Mouse (Mus musculus) intestine, postnatal 0 days (tissue): ENCODE data around the gene Dusp16. TPM values are rescaled to one million over a fixed set of nuclear protein-coding genes. Genes with fewer than 3 reads are reported as not detected.
"Not testable (repeated sequence)": the region's sequence is repeated elsewhere in the genome, so short reads cannot be mapped to it uniquely, and the experiment has no call there.

Experiments used
- ATAC-seq: fragments of 200-750 bp; cut with Nextera tagmentation; 2 replicates; pipeline ENCODE4 v1.8.0; 2017; ENCODE audit warnings: mild to moderate bottlenecking, moderate TSS enrichment, moderate library complexity
- H3K27ac ChIP-seq: fragments of 300-500 bp; sonication (generic); 2 replicates; pipeline ENCODE4 v1.5.1; 2014; ENCODE audit warnings: mild to moderate bottlenecking, low read depth, low read length, moderate library complexity
- H3K27me3 ChIP-seq: fragments of 300-500 bp; sonication (generic); replicated peaks from 2 replicates; pipeline ENCODE4 v1.6.1; 2014; ENCODE audit warnings: low read length, mixed read lengths; ENCODE audit not compliant: control insufficient read depth, insufficient read depth
- H3K36me3 ChIP-seq: fragments of 300-500 bp; sonication (generic); 2 replicates; pipeline ENCODE4 v1.6.1; 2014; ENCODE audit warnings: mild to moderate bottlenecking, moderate library complexity; ENCODE audit not compliant: control insufficient read depth, insufficient read depth
- H3K4me1 ChIP-seq: fragments of 300-500 bp; sonication (generic); replicated peaks from 2 replicates; pipeline ENCODE4 v1.6.1; 2014; ENCODE audit warnings: antibody characterized with exemption, low read length, mixed read lengths; ENCODE audit not compliant: control insufficient read depth, insufficient read depth
- H3K4me2 ChIP-seq: fragments of 300-500 bp; sonication (generic); replicated peaks from 2 replicates; pipeline ENCODE4 v1.6.1; 2014; ENCODE audit warnings: low read depth, mild to moderate bottlenecking, moderate library complexity
- H3K4me3 ChIP-seq: fragments of 300-500 bp; sonication (generic); 2 replicates; pipeline ENCODE4 v1.5.1; 2014; ENCODE audit warnings: low read depth, low read length
- H3K9ac ChIP-seq: fragments of 300-500 bp; sonication (generic); 2 replicates; pipeline ENCODE4 v1.6.1; 2014; ENCODE audit warnings: mild to moderate bottlenecking, low read depth, low read length
- H3K9me3 ChIP-seq: fragments of 300-500 bp; sonication (generic); 2 replicates; pipeline ENCODE4 v1.6.1; 2016; ENCODE audit warnings: mixed run types; ENCODE audit not compliant: control insufficient read depth
- CTCF ChIP-seq: sonication (generic); IDR thresholded peaks from 2 replicates; pipeline ENCODE4 v1.5.1; 2016; ENCODE audit warnings: low read depth, mild to moderate bottlenecking, control low read depth, antibody characterized with exemption, moderate library complexity
- WGBS: fragments of 180-500 bp; shearing (Covaris S2); extraction: QIAGEN DNeasy Blood & Tissue Kit; methylation state at CpG from one replicate; pipeline ENCODE4 v1.1.7; 2014; 5-methylcytosine and 5-hydroxymethylcytosine counted together
- polyA plus RNA-seq: library from polyadenylated mRNA; unstranded; fragments of >200 nt; fragmentation: Nextera tagmentation; extraction: Ambion mirVana; gene quantifications from 2 replicates; pipeline ENCODE4 v1.2.1, GENCODE M21; 2015

The Dusp16 gene
- polyA plus RNA-seq, 1 experiment from 2014 or later: 6.7 TPM

DNA sequence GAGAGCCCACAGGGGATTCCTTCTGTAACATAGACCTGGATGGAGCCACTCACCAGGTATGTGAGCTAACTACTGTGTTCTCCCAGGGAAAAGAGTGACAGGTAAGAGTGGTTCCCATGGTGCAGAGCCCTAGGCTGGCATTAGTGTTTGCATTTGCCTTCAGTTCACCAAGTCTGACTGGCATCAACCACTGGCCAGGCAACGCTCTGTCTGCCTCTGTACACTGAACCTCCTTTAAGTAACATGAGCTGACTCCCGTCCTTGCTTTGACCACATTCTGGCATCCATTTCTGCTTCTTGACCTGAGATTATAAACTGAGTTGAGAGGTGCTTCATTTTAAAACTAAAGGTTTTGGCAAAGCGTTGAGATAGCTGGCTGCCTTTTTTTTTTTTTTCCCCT is 96.8 kb downstream of the Dusp16 start:
- H3K4me3 ChIP-seq: no peak overlapping the region
- 74% methylated on average over 3 of the region's 3 CpGs for WGBS
- no peaks in the 10 kb centered on the region for H3K36me3 ChIP-seq
- no peak overlapping the region for H3K4me2 ChIP-seq
- H3K27me3 ChIP-seq: no peaks in the 10 kb centered on the region
- no peak overlapping the region for H3K27ac ChIP-seq
- H3K9ac ChIP-seq: no peak overlapping the region
- no peak for ATAC-seq
- H3K9me3 ChIP-seq: no peaks in the 10 kb centered on the region
- H3K4me1 ChIP-seq: peaks cover 9% of the 10 kb centered on the region; the same call in 1 of the 2 replicates
- TF ChIP-seq CTCF: no peak

DNA sequence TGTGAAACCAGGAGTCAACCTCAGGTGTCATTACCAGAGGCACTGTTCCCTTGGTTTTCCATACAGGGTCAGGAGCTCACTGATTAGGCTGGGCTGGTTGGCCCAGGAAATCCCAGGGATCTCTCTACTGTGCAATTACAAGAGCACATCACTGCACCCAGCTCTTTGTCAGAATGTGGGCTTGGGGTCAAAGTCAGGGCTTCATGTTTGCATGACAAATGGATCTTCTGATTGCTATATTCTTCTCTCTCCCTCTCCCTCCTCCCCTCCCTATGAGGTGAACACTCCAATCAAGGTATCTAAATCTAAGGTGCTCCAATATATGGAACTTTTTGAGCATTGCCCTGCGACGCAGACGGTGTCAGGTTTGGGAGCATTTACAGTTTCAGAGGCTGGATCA is 97.4 kb downstream of the Dusp16 start:
- 98% methylated on average over 3 of the region's 3 CpGs for WGBS
- TF ChIP-seq CTCF: no peak
- H3K9ac ChIP-seq: no peak overlapping the region
- peaks cover 9% of the 10 kb centered on the region; the same call in 1 of the 2 replicates for H3K4me1 ChIP-seq
- H3K9me3 ChIP-seq: no peaks in the 10 kb centered on the region
- no peak overlapping the region for H3K27ac ChIP-seq
- no peaks in the 10 kb centered on the region for H3K36me3 ChIP-seq
- ATAC-seq: peak; percentile 49; the same call in 1 of the 2 replicates
- H3K4me3 ChIP-seq: no peak overlapping the region
- no peak overlapping the region for H3K4me2 ChIP-seq
- H3K27me3 ChIP-seq: no peaks in the 10 kb centered on the region

DNA sequence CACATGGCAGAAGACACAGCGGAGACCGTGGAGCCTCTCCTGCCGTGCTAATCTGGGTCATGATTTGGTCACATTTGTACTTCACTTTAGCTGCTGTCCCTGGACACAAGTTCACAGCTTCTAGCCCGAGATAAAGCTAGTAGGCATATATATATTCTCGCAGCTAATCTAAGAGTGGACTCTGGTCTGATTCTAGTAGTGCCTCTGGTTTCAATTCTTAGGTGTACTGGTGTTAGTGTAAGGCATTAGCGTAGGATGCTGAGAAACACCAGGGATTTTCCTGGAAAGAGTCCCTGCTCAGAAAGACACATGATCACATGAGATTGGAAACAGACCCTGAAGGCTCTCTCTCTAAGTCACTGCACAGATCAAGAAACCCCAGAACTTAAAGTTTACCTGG is 97.9 kb downstream of the Dusp16 start:
- Histone ChIP-seq H3K36me3 (no peaks in the 10 kb centered on the region), H3K4me3 (no peak overlapping the region), H3K4me1 (peaks cover 9% of the 10 kb centered on the region; the same call in 1 of the 2 replicates), H3K4me2 (no peak overlapping the region), H3K9ac (no peak overlapping the region), H3K9me3 (no peaks in the 10 kb centered on the region), H3K27me3 (no peaks in the 10 kb centered on the region), H3K27ac (no peak overlapping the region)
- peak; percentile 75 for ATAC-seq
- WGBS: 60% methylated on average over 6 of the region's 6 CpGs
- no peak for TF ChIP-seq CTCF

DNA sequence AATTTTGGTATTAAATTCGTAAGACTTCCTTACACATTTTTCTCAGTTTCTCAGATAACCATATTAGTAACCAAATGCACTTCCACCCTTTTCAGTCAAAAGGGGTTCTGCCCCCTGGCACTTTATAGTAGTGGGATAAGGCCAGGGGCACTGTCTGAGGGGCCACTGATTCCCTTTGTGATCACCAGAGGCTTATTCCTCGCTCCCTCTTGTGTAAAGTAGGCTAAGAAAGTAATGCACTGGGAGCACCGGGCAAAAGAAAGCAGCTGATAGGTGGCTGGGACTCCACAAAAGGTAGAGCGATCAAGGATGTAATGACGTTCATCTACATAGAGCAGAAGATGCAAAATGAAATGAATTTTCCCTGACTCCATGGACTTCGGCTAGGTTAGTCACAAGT is 106.9 kb downstream of the Dusp16 start:
- no peak overlapping the region for H3K4me2 ChIP-seq
- no peak overlapping the region for H3K9ac ChIP-seq
- 96% methylated on average over 6 of the region's 6 CpGs for WGBS
- H3K9me3 ChIP-seq: no peaks in the 10 kb centered on the region
- no peaks in the 10 kb centered on the region for H3K27me3 ChIP-seq
- no peaks in the 10 kb centered on the region for H3K36me3 ChIP-seq
- H3K27ac ChIP-seq: no peak overlapping the region
- no peak for ATAC-seq
- H3K4me3 ChIP-seq: no peak overlapping the region
- TF ChIP-seq CTCF: no peak
- H3K4me1 ChIP-seq: no peaks in the 10 kb centered on the region

DNA sequence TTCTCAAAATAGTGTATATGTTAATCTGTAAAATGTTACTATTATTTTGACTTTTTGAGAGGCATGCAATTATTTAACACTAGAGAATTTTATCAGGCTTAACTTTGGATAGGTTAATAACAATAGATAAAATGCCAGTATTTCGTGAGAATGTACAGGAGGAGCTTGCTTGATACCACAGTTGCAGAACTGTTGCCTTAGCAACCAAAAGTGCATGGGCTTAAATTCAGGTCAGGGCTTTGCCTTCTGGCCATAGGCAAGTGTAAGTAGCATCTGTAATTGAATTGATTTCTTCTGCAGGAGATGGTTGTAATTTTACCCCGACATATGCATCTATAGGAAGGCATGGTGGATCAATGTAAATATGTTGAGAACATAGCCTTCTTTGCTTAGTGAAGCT is 107.4 kb downstream of the Dusp16 start:
- H3K4me1 ChIP-seq: no peaks in the 10 kb centered on the region
- no peaks in the 10 kb centered on the region for H3K27me3 ChIP-seq
- no peak overlapping the region for H3K9ac ChIP-seq
- ATAC-seq: no peak
- no peak for TF ChIP-seq CTCF
- WGBS: 72% methylated on average over 2 of the region's 2 CpGs
- H3K36me3 ChIP-seq: no peaks in the 10 kb centered on the region
- no peak overlapping the region for H3K4me2 ChIP-seq
- H3K9me3 ChIP-seq: no peaks in the 10 kb centered on the region
- H3K27ac ChIP-seq: no peak overlapping the region
- no peak overlapping the region for H3K4me3 ChIP-seq

DNA sequence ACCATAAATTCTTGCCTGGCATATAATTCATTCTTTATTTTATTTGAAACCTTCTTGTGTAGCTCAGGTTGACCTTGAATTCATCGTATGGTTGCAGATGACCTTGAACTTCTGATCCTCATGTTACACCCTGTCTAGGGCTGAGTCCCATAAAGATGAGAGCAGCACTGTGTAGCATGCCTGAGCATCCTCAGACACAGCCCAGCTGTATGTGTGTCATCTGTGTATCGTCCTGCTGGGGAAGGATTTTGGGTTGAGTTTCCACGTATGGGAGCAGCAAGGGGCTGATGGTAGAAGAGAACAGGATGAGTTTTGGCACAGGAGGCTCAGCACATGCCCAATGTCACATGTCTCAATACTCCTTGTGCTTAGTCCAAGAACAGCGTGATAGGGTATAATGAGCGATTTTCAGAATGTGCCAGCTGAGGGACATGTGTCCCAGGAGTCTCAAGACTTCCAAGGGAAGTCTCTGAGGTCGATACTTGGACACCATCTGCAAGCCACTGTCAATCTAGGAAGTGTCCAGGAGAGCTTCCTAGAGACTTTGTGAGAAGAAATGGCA is 108.0 kb downstream of the Dusp16 start:
- 71% methylated on average over 6 of the region's 6 CpGs for WGBS
- H3K4me2 ChIP-seq: no peak overlapping the region
- ATAC-seq: no peak

DNA sequence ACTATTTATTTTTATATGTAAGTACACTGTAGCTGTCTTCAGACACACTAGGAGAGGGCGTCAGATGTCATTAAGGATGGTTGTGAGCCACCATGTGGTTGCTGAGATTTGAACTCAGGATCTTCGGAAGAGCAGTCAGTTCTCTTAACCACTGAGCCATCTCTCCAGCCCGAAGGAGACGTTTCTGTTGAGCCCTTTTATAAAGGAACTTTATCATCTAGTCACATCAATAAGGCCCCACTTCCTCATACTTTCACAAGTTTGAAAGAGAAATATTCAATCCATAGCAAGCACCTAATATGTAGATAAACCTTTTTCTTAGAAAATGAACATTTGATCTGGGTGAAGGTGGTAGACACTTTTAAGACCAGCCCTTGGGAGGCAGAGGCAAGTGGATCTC is 113.1 kb downstream of the Dusp16 start:
- not testable (repeated sequence) for ATAC-seq, H3K9ac ChIP-seq, H3K4me1 ChIP-seq, H3K27ac ChIP-seq, H3K9me3 ChIP-seq, H3K27me3 ChIP-seq, H3K4me3 ChIP-seq, H3K36me3 ChIP-seq, H3K4me2 ChIP-seq
- 76% methylated on average over 4 of the region's 4 CpGs for WGBS

More for the DNA sequence above, 108.0 kb downstream of the Dusp16 start:
- H3K9me3 ChIP-seq: no peaks in the 10 kb centered on the region
- no peak overlapping the region for H3K27ac ChIP-seq
- no peaks in the 10 kb centered on the region for H3K27me3 ChIP-seq
- no peaks in the 10 kb centered on the region for H3K36me3 ChIP-seq
- no peak for TF ChIP-seq CTCF
- H3K4me3 ChIP-seq: no peak overlapping the region
- no peaks in the 10 kb centered on the region for H3K4me1 ChIP-seq
- no peak overlapping the region for H3K9ac ChIP-seq
